Mouse (Mus musculus): ENCODE data around the gene Reg3a.

- TF ChIP-seq POLR2A (IDR thresholded peaks at IDR 0.05; ENCODE audit: low read depth, low read length) (no peak), CTCF (IDR thresholded peaks at IDR 0.05; ENCODE audit: extremely low read depth, insufficient read depth, insufficient read length, insufficient replicate concordance) (no peak)
Measured at GRCm38 (mm10) chr6:78370357-78370756, 10.2 kb upstream of the Reg3a start, which contains the start of gene Reg3b.

Measured in spleen, adult 2 months (tissue).